Mouse (Mus musculus) small intestine, adult 10 weeks (tissue): Measurements from ENCODE around the gene Mbnl1. TPM values are rescaled to one million over a fixed set of nuclear protein-coding genes. Genes with fewer than 3 reads are reported as not detected.

Experiments
- polyA plus RNA-seq: library from polyadenylated mRNA; stranded (reverse); fragments of 350-450 nt; fragmentation: Illumina TruSeq; extraction: RNeasy Lipid Tissue Mini Kit (QIAGEN cat#74804); gene quantifications from one replicate; pipeline ENCODE4 v1.2.3, GENCODE M21; 2014; ENCODE audit warnings: low replicate concordance

The Mbnl1 gene
- 264 TPM for polyA plus RNA-seq

DNA sequence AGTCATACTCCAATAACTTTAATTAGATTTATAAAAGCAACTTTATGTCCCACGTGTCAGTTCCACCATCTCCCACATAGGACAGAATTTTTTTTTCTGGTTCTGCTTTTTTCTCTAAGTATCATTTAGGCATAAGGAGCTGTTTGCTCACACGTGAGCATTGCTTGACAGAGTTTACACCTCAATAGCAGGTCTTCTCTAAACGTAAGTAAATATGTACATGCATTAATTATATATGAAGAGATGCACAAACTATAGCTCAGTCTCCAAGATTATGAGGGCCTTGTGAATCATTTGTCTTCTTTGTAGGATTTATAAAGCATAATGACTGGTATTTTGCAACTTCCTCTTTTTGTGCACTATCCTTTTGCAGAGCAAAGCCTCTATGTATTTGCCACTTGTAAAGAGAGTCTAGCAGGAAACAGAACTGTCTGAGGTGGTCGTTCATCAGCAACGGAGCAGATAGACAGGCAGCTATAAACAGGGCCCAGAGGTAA is at the start of gene Mbnl1:
TSS of gene Mbnl1 (plus strand) at position 150 of the 497 bp plus-strand sequence.

